Mouse (Mus musculus) cortical plate, adult 2 months (tissue): ENCODE data around the gene Tprg.

Source experiments
- CTCF ChIP-seq: fragments of 200-500 bp; IDR thresholded peaks from 2 replicates; pipeline ENCODE4 v1.5.1; 2011; ENCODE audit warnings: mild to moderate bottlenecking, control low read depth, low read length; ENCODE audit not compliant: insufficient read depth; ENCODE audit errors: extremely low read depth
- POLR2A ChIP-seq: fragments of 200-500 bp; IDR thresholded peaks from 2 replicates; pipeline ENCODE4 v1.6.1; 2011; ENCODE audit warnings: mild to moderate bottlenecking, low read length, control low read depth; ENCODE audit not compliant: insufficient read depth; ENCODE audit errors: extremely low read depth

DNA sequence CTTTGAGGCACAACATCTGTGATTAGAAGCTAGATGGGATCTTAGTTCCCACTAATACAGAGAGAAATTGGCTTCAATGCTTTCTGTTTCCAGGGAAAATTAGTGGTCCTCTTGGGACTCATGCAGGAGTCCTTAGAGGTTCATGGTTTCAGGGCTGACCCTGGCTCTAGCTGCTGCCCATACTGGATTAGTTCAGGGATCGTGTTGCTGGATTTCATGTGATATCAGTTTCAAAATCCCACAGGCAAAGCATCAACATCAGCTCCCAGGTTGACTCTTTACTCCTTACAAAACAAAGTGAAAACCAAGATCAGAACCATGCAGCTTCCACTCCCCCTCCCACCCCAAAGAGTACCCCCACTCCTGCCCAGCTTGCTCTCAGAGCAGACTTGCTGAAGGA, 127.3 kb downstream of the Tprg start:
- no peak for TF ChIP-seq POLR2A
- no peak for TF ChIP-seq CTCF
